Mouse (Mus musculus): ENCODE data around the gene Orai3.
A peak's percentile ranks its signal among the peaks of the same experiment; 100 is the strongest.
"Not testable (repeated sequence)": the region's sequence is repeated elsewhere in the genome, so short reads cannot be mapped to it uniquely, and the experiment has no call there.

Orai3 gene

GRCm38 (mm10) chr7:127765756-127766155, 3.9 kb upstream of the Orai3 start:
- no peak for DNase-seq

GRCm38 (mm10) chr7:127766851-127767609, 2.6 kb upstream of the Orai3 start:
- DNase-seq: no peak

GRCm38 (mm10) chr7:127767671-127768345, 1.8 kb upstream of the Orai3 start:
- DNase-seq: peak; percentile 38

- peak; percentile 36 for DNase-seq
These were observed 1.1 kb upstream of the Orai3 start for GRCm38 (mm10) chr7:127768346-127768996.

- DNase-seq: peak; percentile 86
These were observed 520 bp upstream of the Orai3 start for GRCm38 (mm10) chr7:127768997-127769593.

- DNase-seq: no peak
These were observed 657 bp downstream of the Orai3 start for GRCm38 (mm10) chr7:127770039-127770905.

- DNase-seq: no peak
These were observed 1.6 kb downstream of the Orai3 start for GRCm38 (mm10) chr7:127771262-127771661.

- DNase-seq: no peak
These were observed 2.5 kb downstream of the Orai3 start for GRCm38 (mm10) chr7:127772080-127772479.

- no peak for DNase-seq
These were observed 2.9 kb downstream of the Orai3 start for GRCm38 (mm10) chr7:127772557-127772956.

GRCm38 (mm10) chr7:127773664-127774384, 4.2 kb downstream of the Orai3 start:
- DNase-seq: peak; percentile 77

GRCm38 (mm10) chr7:127775837-127776236, 6.2 kb downstream of the Orai3 start:
- not testable (repeated sequence) for DNase-seq

GRCm38 (mm10) chr7:127776426-127776825, 6.8 kb downstream of the Orai3 start, which contains the start of gene Setd1a:
TSS of gene Setd1a (plus strand) at chr7:127776670.
- peak; percentile 88 for DNase-seq

- peak; percentile 97 for DNase-seq
These were observed 7.4 kb downstream of the Orai3 start for GRCm38 (mm10) chr7:127776878-127777473.

- peak; percentile 66 for DNase-seq
These were observed 8.1 kb downstream of the Orai3 start for GRCm38 (mm10) chr7:127777474-127778266.

- DNase-seq: peak; percentile 29
These were observed 8.7 kb downstream of the Orai3 start for GRCm38 (mm10) chr7:127778350-127778749.

- no peak for DNase-seq
These were observed 15.7 kb downstream of the Orai3 start, which contains the start of gene Gm49388 for GRCm38 (mm10) chr7:127785308-127785707. TSS of gene Gm49388 (plus strand) at chr7:127785608.

GRCm38 (mm10) chr7:127797076-127797845, 27.6 kb downstream of the Orai3 start:
- DNase-seq: no peak

GRCm38 (mm10) chr7:127798591-127798990, 29.0 kb downstream of the Orai3 start:
- DNase-seq: peak; percentile 90

GRCm38 (mm10) chr7:127799211-127799610, 29.6 kb downstream of the Orai3 start:
- no peak for DNase-seq

All from cerebellum, adult 11 months (tissue).